Mouse (Mus musculus) limb, embryonic 13.5 days (tissue): Measurements from ENCODE around the gene Ubxn7. TPM values are rescaled to one million over a fixed set of nuclear protein-coding genes. Genes with fewer than 3 reads are reported as not detected.

Experiments used
- ATAC-seq: fragments of 200-750 bp; cut with Nextera tagmentation; 2 replicates; pipeline ENCODE4 v1.8.0; 2017; ENCODE audit warnings: low read depth, moderate number of reproducible peaks, moderate TSS enrichment; ENCODE audit not compliant: low FRiP score
- H3K27ac ChIP-seq: fragments of 300-500 bp; sonication (generic); 2 replicates; pipeline ENCODE4 v1.5.1; 2015; ENCODE audit warnings: inconsistent platforms, mild to moderate bottlenecking, moderate library complexity
- H3K27me3 ChIP-seq: fragments of 300-500 bp; sonication (generic); 2 replicates; pipeline ENCODE4 v1.6.1; 2015; ENCODE audit warnings: mild to moderate bottlenecking, inconsistent platforms
- H3K36me3 ChIP-seq: fragments of 300-500 bp; sonication (generic); 2 replicates; pipeline ENCODE4 v1.6.1; 2015; ENCODE audit warnings: inconsistent platforms, mild to moderate bottlenecking, moderate library complexity
- H3K4me1 ChIP-seq: fragments of 300-500 bp; sonication (generic); 2 replicates; pipeline ENCODE4 v1.6.1; 2015; ENCODE audit warnings: inconsistent platforms
- H3K4me2 ChIP-seq: fragments of 300-500 bp; sonication (generic); replicated peaks from 2 replicates; pipeline ENCODE4 v1.6.1; 2015; ENCODE audit warnings: inconsistent platforms, mild to moderate bottlenecking, moderate library complexity
- H3K4me3 ChIP-seq: fragments of 300-500 bp; sonication (generic); 2 replicates; pipeline ENCODE4 v1.5.1; 2015; ENCODE audit warnings: moderate library complexity, mild to moderate bottlenecking, inconsistent platforms
- H3K9ac ChIP-seq: fragments of 300-500 bp; sonication (generic); 2 replicates; pipeline ENCODE4 v1.6.1; 2015; ENCODE audit warnings: mild to moderate bottlenecking, inconsistent platforms
- H3K9me3 ChIP-seq: fragments of 300-500 bp; sonication (generic); 2 replicates; pipeline ENCODE4 v1.6.1; 2016; ENCODE audit warnings: inconsistent platforms
- WGBS: fragments of 180-500 bp; shearing (Covaris S2); methylation state at CpG from one replicate; pipeline ENCODE4 v1.1.7; 2015; 5-methylcytosine and 5-hydroxymethylcytosine counted together
- polyA plus RNA-seq: library from polyadenylated mRNA; unstranded; fragments of >200 nt; fragmentation: Nextera tagmentation; extraction: Ambion mirVana; gene quantifications from 2 replicates; pipeline ENCODE4 v1.2.1, GENCODE M21; 2015

Ubxn7 gene
- polyA plus RNA-seq, 1 experiment from 2014 or later: 35.7 TPM

DNA sequence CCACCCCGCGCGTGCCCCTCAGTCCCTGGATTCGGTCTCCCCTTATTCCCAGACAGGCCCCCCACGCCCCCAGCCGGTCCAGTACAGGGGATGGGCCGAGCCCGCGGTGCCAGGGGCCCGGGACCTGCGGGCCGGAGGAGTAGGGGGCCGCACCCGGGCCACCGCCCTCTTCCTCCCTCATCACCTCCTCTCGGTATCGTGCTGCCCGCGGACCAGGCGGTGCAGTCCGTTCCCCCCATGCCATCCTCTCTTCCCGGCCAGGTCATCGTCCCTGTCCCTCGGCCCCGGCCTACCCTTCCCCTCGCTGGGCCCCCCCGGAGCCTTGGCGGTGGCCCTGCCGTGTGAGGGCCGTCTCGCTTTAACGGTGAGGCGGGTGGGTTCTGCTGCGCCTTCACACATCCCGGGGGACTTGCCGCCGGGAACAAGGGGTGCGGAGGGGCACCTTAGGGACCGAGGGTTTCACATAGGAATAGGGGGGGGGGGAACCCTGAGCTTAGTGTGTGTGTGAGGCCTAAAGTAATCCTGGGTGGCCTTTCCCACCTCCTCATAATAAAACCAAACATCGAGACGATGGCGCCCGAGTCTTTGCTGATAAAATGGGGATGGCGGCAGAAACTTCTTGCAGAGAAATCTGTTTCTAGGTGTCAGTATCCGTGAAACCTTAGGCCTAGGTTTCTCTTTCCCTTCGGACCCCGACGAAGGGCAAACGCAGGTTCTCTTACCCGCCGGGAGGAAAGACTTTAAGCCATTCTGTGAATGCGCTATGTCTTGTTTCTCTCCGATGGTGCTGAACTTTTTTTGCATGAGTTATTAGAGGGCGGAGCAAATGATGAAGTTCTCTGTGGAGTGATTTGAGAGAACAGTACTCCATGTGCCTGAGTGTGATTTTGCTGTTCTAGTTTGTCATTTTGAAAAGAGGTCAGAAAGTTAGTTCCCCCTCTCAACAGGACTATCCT lies 777 bp downstream of the Ubxn7 start:
- peak; percentile 41 for ATAC-seq
- no peaks in the 10 kb centered on the region for H3K27me3 ChIP-seq
- 0 out of 2 replicates have a peak, but pooled peaks cover 19% of the 10 kb centered on the region for H3K4me1 ChIP-seq
- H3K4me3 ChIP-seq: peak overlapping the region; percentile 99
- peak overlapping the region; percentile 61 for H3K4me2 ChIP-seq
- WGBS: under 1% methylated on average over 54 of the region's 54 CpGs
- no peaks in the 10 kb centered on the region for H3K9me3 ChIP-seq
- H3K9ac ChIP-seq: peak overlapping the region; percentile 99
- no peaks in the 10 kb centered on the region for H3K36me3 ChIP-seq
- H3K27ac ChIP-seq: peak overlapping the region; percentile 97

DNA sequence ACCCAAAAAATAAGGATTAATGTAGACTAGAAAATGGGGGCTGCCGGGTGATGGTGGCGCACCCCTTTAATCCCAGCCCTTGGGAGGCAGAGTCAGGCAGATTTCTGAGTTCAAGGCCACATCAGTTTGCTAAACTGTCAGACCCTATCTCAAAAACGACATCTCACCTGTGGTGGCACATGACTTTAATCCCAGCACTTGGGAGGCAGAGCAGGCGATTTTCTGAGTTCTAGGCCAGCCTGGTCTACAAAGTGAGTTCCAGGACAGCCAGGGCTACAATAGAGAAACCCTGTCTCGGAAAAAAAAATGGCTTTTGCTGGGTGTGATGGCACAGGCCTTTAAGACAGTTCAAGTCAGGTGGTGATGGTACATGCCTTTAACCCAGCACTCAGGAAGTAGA lies 3.1 kb downstream of the Ubxn7 start:
- no peaks in the 10 kb centered on the region for H3K27me3 ChIP-seq

DNA sequence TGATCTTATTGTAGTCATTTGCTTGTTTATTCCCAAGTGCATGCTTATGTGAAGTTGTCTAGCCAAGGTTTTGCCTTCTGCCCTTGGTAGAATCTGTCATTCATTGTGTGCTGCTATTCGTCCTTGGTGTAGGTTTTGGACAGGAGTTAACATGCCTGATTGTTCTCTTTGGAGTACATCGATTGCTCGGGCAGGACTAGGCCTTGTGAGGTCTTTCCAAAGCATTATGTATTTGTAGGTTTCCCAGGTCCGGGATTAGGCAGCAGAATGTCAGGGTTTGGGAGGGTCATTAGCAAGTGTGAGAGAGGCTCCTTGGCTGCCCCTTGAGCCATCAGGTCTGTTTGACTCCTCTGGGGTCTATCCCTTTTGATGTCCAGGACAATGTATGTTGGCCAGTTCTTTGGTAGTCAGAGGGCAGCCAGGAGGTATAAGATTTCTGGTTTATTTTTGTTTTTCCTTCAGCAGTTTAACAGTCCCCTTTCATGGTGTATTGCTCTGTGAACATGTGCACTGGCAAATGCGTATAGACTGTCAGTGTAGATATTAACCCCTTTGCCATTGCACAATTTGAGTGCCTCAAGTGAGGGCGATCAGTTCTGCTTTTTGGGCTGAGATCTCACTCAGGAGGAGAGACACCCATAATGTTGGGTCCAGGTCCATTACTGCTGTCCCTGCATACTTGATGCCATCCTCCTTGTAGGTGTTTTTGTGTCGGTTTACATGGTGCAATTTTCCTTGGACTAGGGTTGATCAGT lies 4.1 kb downstream of the Ubxn7 start:
- Histone ChIP-seq H3K27ac (no peak overlapping the region), H3K4me3 (no peak overlapping the region), H3K4me2 (no peak overlapping the region), H3K9me3 (no peaks in the 10 kb centered on the region), H3K27me3 (no peaks in the 10 kb centered on the region), H3K4me1 (0 out of 2 replicates have a peak, but pooled peaks cover 15% of the 10 kb centered on the region), H3K36me3 (no peaks in the 10 kb centered on the region), H3K9ac (no peak overlapping the region)
- ATAC-seq: no peak
- WGBS: 73% methylated on average over 7 of the region's 7 CpGs

More for the DNA sequence above, 3.1 kb downstream of the Ubxn7 start:
- ATAC-seq: no peak
- Histone ChIP-seq H3K4me2 (no peak overlapping the region), H3K27ac (no peak overlapping the region), H3K36me3 (no peaks in the 10 kb centered on the region), H3K9me3 (no peaks in the 10 kb centered on the region), H3K4me3 (no peak overlapping the region), H3K9ac (no peak overlapping the region), H3K4me1 (0 out of 2 replicates have a peak, but pooled peaks cover 19% of the 10 kb centered on the region)
- 92% methylated on average over 5 of the region's 5 CpGs for WGBS

DNA sequence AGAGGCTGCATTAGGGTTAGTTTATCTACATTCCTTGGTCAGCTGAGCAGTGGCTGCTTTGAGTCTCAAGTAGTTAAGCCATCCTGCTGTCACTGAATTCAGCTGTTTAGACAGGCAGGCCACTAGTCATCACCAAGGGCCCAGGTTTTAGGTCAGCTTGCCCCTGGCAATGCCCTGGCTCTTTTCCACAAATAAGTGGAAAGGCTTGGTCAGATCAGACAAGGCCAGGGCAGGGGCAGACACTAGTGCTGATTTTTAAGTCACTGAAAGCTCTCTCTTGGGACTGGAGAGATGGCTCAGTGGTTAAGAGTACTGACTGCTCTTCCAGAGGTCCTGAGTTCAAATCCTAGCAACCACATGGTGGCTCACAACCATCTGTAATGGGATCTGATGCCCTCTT lies 4.9 kb downstream of the Ubxn7 start:
- Histone ChIP-seq H3K27ac (no peak overlapping the region), H3K4me1 (0 out of 2 replicates have a peak, but pooled peaks cover 15% of the 10 kb centered on the region)
- ATAC-seq: no peak

DNA sequence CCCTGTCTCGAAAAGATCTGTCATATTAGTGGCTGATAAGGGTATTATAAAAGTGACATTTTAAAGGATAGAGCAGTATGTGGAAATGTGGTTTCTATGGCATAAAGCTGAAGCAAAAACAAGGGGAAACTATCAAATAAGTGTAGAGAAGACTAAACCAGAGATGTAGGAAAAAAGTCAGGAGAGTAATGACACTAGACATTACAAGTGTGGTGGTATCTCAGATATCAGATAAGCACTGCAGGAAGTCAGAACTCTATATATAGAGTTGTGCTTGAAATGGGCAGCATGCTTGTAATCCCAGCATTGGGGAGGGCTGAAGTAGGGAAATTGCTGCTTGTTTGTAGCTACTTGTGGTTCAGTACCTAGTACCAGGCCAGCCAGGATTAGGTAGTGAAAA lies 8.4 kb downstream of the Ubxn7 start:
- Histone ChIP-seq H3K27ac (no peak overlapping the region), H3K9me3 (no peaks in the 10 kb centered on the region), H3K4me2 (no peak overlapping the region), H3K27me3 (no peaks in the 10 kb centered on the region), H3K4me1 (peaks cover 15% of the 10 kb centered on the region; the same call in 1 of the 2 replicates), H3K9ac (no peak overlapping the region), H3K36me3 (no peaks in the 10 kb centered on the region), H3K4me3 (no peak overlapping the region)
- 90% methylated on average over 1 of the region's 1 CpGs for WGBS
- no peak for ATAC-seq

More for the DNA sequence above, 4.9 kb downstream of the Ubxn7 start:
- Histone ChIP-seq H3K9ac (no peak overlapping the region), H3K27me3 (no peaks in the 10 kb centered on the region), H3K4me3 (no peak overlapping the region), H3K36me3 (no peaks in the 10 kb centered on the region), H3K4me2 (no peak overlapping the region), H3K9me3 (no peaks in the 10 kb centered on the region)

DNA sequence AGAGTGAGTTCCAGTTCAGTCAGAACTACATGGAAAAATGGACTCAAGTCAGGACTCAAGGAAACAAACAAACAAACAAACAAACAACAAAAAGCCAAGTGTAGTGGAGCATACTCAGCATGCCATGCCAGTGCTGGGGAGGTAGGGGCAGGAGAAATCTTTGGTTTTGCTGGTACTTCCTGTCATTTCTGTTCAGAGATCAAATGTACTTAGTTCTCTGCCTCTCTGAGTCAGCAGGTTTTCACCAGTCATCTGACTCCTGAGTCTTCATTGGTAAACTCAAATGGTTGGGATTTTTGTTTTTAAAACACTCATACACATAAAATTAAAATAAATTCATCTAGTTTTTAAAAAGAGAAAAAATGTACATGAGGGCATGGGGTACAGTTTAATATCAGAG lies 13.5 kb downstream of the Ubxn7 start:
- H3K4me2 ChIP-seq: no peak overlapping the region
- no peaks in the 10 kb centered on the region for H3K36me3 ChIP-seq
- H3K9me3 ChIP-seq: no peaks in the 10 kb centered on the region
- H3K27me3 ChIP-seq: no peaks in the 10 kb centered on the region
- no peak overlapping the region for H3K9ac ChIP-seq
- peaks cover 4% of the 10 kb centered on the region; the same call in 1 of the 2 replicates for H3K4me1 ChIP-seq
- H3K27ac ChIP-seq: no peak overlapping the region
- ATAC-seq: no peak
- no peak overlapping the region for H3K4me3 ChIP-seq

DNA sequence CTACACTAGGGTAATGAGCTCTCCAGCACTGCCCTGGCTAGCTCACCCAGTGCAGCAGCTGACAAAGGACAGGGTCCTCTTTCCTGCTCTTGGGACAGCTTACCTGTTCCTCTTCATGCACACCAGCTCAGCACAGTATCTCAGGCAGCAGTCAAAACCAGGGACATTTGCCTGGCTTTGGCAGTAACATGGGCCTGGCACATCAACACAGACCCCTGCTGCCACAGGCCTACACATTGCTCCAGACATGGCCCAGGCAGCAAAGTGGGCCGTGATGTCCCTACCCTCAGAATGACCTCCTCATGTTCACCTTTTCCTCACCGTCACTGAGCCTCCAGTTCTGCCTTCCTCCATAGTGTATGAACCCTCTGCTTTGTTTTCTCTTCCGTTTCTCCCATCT lies 18.7 kb downstream of the Ubxn7 start:
- Histone ChIP-seq H3K4me3 (no peak overlapping the region), H3K27ac (no peak overlapping the region), H3K36me3 (peaks cover 31% of the 10 kb centered on the region), H3K9ac (no peak overlapping the region), H3K4me2 (no peak overlapping the region), H3K27me3 (no peaks in the 10 kb centered on the region), H3K4me1 (no peaks in the 10 kb centered on the region), H3K9me3 (no peaks in the 10 kb centered on the region)
- WGBS: 83% methylated on average over 3 of the region's 3 CpGs
- ATAC-seq: no peak

DNA sequence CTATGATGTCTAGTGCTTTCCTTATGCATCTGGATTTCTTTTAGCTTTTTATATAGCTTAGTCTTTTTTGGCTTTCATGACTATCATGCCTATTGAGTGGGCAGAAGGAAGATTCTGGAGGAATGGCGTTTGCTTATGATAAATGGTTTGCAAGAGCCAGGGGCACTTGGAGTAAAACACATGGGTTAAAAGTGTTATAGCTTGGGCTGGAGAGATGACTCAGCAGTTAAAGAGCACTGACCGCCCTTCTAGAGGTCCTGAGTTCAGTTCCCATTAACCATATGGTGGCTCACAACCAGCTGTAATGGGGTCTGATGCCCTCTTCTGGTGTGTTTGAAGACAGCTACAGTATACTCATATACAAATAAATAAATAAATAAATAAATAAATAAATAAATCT lies 31.5 kb downstream of the Ubxn7 start:
- Histone ChIP-seq H3K27ac (no peak overlapping the region), H3K27me3 (no peaks in the 10 kb centered on the region), H3K9me3 (no peaks in the 10 kb centered on the region), H3K36me3 (peaks cover 44% of the 10 kb centered on the region), H3K4me2 (no peak overlapping the region), H3K9ac (no peak overlapping the region), H3K4me1 (no peaks in the 10 kb centered on the region), H3K4me3 (no peak overlapping the region)
- 97% methylated on average over 2 of the region's 2 CpGs for WGBS
- no peak for ATAC-seq

DNA sequence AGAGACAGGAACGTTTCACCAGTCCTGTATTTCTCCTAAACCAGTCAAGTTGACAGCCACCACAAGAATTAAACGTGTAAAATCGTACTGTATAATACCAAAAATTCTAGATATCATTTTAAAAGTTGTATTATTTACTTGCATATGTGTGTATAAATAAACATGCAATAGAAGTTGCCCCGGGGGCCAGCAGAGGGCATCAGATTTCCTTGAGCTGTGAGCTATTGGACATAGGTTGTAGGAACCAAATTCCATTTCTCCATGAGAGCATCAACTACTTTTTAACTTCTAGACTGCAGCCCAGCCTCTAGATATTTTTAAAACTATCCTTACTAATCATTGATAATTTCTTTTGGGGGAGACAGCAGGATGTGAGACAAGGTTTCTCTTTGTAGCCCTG lies 39.3 kb downstream of the Ubxn7 start:
- no peaks in the 10 kb centered on the region for H3K27me3 ChIP-seq
- no peaks in the 10 kb centered on the region for H3K9me3 ChIP-seq
- H3K4me2 ChIP-seq: no peak overlapping the region
- ATAC-seq: no peak
- no peak overlapping the region for H3K4me3 ChIP-seq
- H3K27ac ChIP-seq: no peak overlapping the region
- peaks cover 70% of the 10 kb centered on the region for H3K36me3 ChIP-seq
- no peak overlapping the region for H3K9ac ChIP-seq
- H3K4me1 ChIP-seq: no peaks in the 10 kb centered on the region
- WGBS: 87% methylated on average over 4 of the region's 4 CpGs

DNA sequence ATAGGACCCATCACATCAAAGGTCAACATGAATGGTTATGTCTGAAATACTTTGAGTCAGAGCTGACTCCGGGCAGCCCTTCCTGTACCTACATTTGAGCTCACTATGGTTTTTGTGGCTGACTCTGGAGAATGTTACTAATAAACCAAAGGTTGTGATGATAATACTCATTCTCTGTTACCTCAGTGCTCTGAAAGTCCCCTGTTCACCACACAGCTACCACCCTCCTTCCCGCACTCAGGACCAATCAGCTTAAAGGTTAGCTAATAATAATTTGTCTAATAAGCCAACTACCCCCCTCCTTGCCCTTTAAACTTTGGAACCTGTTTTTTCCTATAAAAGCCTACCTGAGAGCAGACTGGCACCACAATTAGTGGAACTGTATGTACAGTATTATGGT lies 47.5 kb downstream of the Ubxn7 start:
- ATAC-seq: no peak
- H3K4me1 ChIP-seq: no peaks in the 10 kb centered on the region
- no peak overlapping the region for H3K9ac ChIP-seq
- WGBS: 94% methylated on average over 2 of the region's 2 CpGs
- no peak overlapping the region for H3K27ac ChIP-seq
- H3K36me3 ChIP-seq: peaks cover 86% of the 10 kb centered on the region
- 0 out of 2 replicates have a peak, but pooled peaks cover 3% of the 10 kb centered on the region for H3K9me3 ChIP-seq
- H3K4me3 ChIP-seq: no peak overlapping the region
- H3K4me2 ChIP-seq: no peak overlapping the region
- H3K27me3 ChIP-seq: no peaks in the 10 kb centered on the region

DNA sequence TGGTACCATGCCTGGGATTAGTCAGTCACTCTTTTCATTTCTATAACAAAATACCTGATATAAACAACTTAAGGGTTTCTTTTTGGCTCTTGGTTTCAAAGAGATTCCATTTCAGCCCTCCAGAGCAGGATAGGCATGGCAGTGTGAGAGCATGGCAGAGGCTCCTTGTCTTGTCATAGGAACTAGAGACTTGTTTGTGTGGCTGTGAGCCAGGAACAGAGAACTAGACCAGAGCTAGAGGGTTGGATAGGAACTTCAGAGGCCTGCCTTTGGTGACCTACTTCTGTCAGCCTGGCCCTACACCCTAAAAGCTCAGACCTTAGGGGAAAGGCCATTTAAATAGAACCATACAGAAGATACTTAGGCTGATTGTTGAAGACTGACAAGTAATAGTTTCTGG lies 50.8 kb downstream of the Ubxn7 start:
- Histone ChIP-seq H3K4me2 (no peak overlapping the region), H3K9me3 (0 out of 2 replicates have a peak, but pooled peaks cover 3% of the 10 kb centered on the region), H3K4me1 (no peaks in the 10 kb centered on the region), H3K4me3 (no peak overlapping the region), H3K36me3 (peaks cover 83% of the 10 kb centered on the region), H3K27ac (no peak overlapping the region), H3K9ac (no peak overlapping the region), H3K27me3 (no peaks in the 10 kb centered on the region)
- ATAC-seq: no peak

DNA sequence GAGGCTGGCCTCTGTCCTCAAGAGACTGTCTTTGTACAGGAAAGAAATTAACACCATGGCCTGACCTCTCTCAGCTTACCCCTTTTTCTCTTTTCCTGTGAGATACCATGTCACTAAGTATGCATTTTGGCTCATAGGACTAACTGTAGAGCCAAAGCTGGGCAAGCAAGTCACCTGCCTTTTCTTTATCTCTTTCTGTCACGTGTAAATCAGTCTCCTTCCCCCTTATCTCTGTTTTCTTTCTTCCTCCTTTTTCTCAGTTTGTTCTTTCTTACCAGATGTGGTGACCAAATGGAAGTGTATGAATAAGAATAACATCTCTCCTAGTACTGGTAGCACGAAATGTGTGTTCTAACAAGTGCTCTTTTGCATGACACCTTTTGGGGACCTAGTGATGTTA lies 52.8 kb downstream of the Ubxn7 start:
- H3K36me3 ChIP-seq: peaks cover 72% of the 10 kb centered on the region
- no peaks in the 10 kb centered on the region for H3K27me3 ChIP-seq
- no peak overlapping the region for H3K9ac ChIP-seq
- no peaks in the 10 kb centered on the region for H3K4me1 ChIP-seq
- 86% methylated on average over 2 of the region's 2 CpGs for WGBS
- ATAC-seq: no peak
- no peaks in the 10 kb centered on the region for H3K9me3 ChIP-seq
- H3K4me2 ChIP-seq: no peak overlapping the region
- no peak overlapping the region for H3K4me3 ChIP-seq
- no peak overlapping the region for H3K27ac ChIP-seq
